In the genomic region with DNA sequence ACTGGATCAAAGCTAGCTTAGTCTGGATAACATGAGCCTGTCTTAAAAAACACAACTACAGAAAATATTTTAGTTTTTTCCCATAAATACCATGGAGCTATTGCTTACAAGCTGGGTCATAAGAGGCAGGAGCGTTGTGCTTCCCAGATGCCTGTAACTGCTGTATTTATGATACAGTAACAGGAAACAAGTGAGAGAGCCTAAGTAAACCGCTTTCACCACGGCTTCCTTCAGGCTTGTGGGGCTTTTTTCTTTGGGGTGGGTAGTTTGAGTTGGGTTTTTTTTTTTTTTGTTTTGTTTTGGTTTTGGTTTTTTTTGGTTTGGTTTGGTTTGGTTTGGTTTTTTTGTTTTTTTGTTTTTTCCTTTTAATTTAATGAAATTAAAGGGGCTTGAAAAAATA, we compare ENCODE assay signal across 22 mouse cellular contexts. TPM values are rescaled to one million over a fixed set of nuclear protein-coding genes. Genes with fewer than 3 reads are reported as not detected.
DNase-seq lines count a peak whose midpoint lies in the region; ATAC-seq and TF ChIP-seq lines count a peak whose summit lies in the region.
"Had no signal": no experiment of that assay in that cellular context is flagged by ENCODE, and none has a peak within 500 bp of the region (broad histone marks: within the 10 kb centered on the region; RNA-seq: fewer than 3 reads in every experiment).

No protein-coding gene starts in this region.

- no peak for ATAC-seq in liver, postnatal 0 days
- no peak for ATAC-seq in liver, embryonic 12.5 days
- peak; percentile 80 to 81 for ATAC-seq in hematopoietic stem cell, adult 5-6 weeks (replicated peaks in 1 of 2; ENCODE audit: insufficient read depth in 1 of 2, low FRiP score in 2 of 2, low TSS enrichment in 1 of 2, low read depth in 1 of 2, poor library complexity in 2 of 2, severe bottlenecking in 2 of 2)
- ATAC-seq: forebrain, embryonic 16.5 days; hindbrain, postnatal 0 days; Patski had no signal

- no peaks in the 10 kb centered on the region for H3K4me1 ChIP-seq in liver, postnatal 0 days (ENCODE audit: insufficient read depth)
- no peaks in the 10 kb centered on the region for H3K4me1 ChIP-seq in liver, embryonic 12.5 days
- H3K4me1 ChIP-seq: embryonic facial prominence, embryonic 13.5 days; forebrain, embryonic 12.5 days; heart, embryonic 10.5 days; hindbrain, embryonic 13.5 days had no signal

- H3K4me2 ChIP-seq in liver, postnatal 0 days (ENCODE audit: low read depth, low read length), result no peak overlapping the region
- no peak overlapping the region for H3K4me2 ChIP-seq in liver, embryonic 12.5 days
- H3K4me2 ChIP-seq: embryonic facial prominence, embryonic 13.5 days; forebrain, embryonic 12.5 days; hindbrain, embryonic 13.5 days had no signal

- H3K36me3 ChIP-seq in liver, postnatal 0 days (replicated peaks; ENCODE audit: insufficient read depth, low read length), result peaks cover 44% of the 10 kb centered on the region
- H3K36me3 ChIP-seq in liver, embryonic 12.5 days, result peaks cover 84% of the 10 kb centered on the region
- H3K36me3 ChIP-seq: forebrain, embryonic 12.5 days had no signal

- no peaks in the 10 kb centered on the region for H3K9me3 ChIP-seq in liver, postnatal 0 days (ENCODE audit: low read length)
- H3K9me3 ChIP-seq in liver, embryonic 12.5 days (replicated peaks), result no peaks in the 10 kb centered on the region
- H3K9me3 ChIP-seq: embryonic facial prominence, embryonic 13.5 days; forebrain, embryonic 12.5 days; heart, embryonic 10.5 days; hindbrain, embryonic 13.5 days had no signal

- no peak for TF ChIP-seq EP300 in liver, postnatal 0 days (IDR thresholded peaks at IDR 0.05; ENCODE audit: low read depth)

- no peaks in the 10 kb centered on the region for H3K27me3 ChIP-seq in liver, postnatal 0 days (ENCODE audit: insufficient read depth, low read length)
- H3K27me3 ChIP-seq in liver, embryonic 12.5 days (replicated peaks), result no peaks in the 10 kb centered on the region
- H3K27me3 ChIP-seq: CH12.LX; embryonic facial prominence, embryonic 13.5 days; forebrain, embryonic 12.5 days; hindbrain, embryonic 13.5 days; Patski had no signal

- H3K9ac ChIP-seq in liver, postnatal 0 days (replicated peaks), result no peak overlapping the region
- no peak overlapping the region for H3K9ac ChIP-seq in liver, embryonic 12.5 days
- H3K9ac ChIP-seq: embryonic facial prominence, embryonic 13.5 days; forebrain, embryonic 12.5 days; hindbrain, embryonic 13.5 days had no signal

- no peak overlapping the region for H3K4me3 ChIP-seq in liver, postnatal 0 days (ENCODE audit: low read depth, low read length)
- H3K4me3 ChIP-seq in liver, embryonic 12.5 days, result no peak overlapping the region
- H3K4me3 ChIP-seq: embryonic facial prominence, embryonic 13.5 days; forebrain, embryonic 12.5 days; heart, embryonic 10.5 days; hindbrain, embryonic 13.5 days had no signal

- TF ChIP-seq CTCF in liver, postnatal 0 days (IDR thresholded peaks at IDR 0.05; ENCODE audit: low read depth), result no peak

- peak overlapping the region; percentile 71 for H3K27ac ChIP-seq in liver, postnatal 0 days (ENCODE audit: low read depth)
- H3K27ac ChIP-seq in liver, embryonic 12.5 days, result no peak overlapping the region
- H3K27ac ChIP-seq: embryonic facial prominence, embryonic 13.5 days; forebrain, embryonic 12.5 days; heart, embryonic 10.5 days; hindbrain, embryonic 13.5 days; hindbrain, postnatal 0 days had no signal

- WGBS in liver, postnatal 0 days (ENCODE audit: insufficient replicate concordance), result 36% methylated on average over 3 of the region's 3 CpGs
- 38% methylated on average over 3 of the region's 3 CpGs for WGBS in liver, embryonic 12.5 days (ENCODE audit: insufficient replicate concordance)

- DNase-seq in liver, postnatal 0 days, result no peak
- peak; percentile 53 for DNase-seq in CD4-positive helper T cell, adult 2 months (ENCODE audit: low read depth, low spot score)
- DNase-seq in adrenal gland, postnatal 36 days, result no peak
- DNase-seq in ovary, postnatal 36 days (ENCODE audit: low spot score), result no peak
- DNase-seq: adrenal gland, adult 2 months; cerebellum, adult 11-12 months; cerebellum, adult 9-10 months; cerebellum, postnatal 25 days; gastrocnemius, postnatal 10 days; heart, adult 18-20 months; heart, postnatal 10 days; heart, postnatal 4 days had no signal

RNA-seq across cellular contexts. Expression of gene Ogdh, which starts 41.2 kb away (rescaled TPM):
- polyA plus RNA-seq in liver, postnatal 0 days (2015; fragmentation: Nextera tagmentation; extraction: Ambion mirVana), result 48.0 and 50.1 TPM in 2 replicates
- polyA plus RNA-seq in liver, embryonic 12.5 days (2016; fragmentation: Nextera tagmentation; extraction: Ambion mirVana), result 119 and 123 TPM in 2 replicates
- 71.7 and 94.2 TPM in 2 replicates for total RNA-seq in hematopoietic stem cell, adult 5-6 weeks (2017)
- total RNA-seq in adrenal gland, postnatal 36 days (2021), result 100 to 1,000 TPM; 515 to 618 TPM

RNA-seq across cellular contexts. Expression of gene Zmiz2, which starts 56.3 kb away (rescaled TPM):
- 3.4 and 3.7 TPM in 2 replicates for polyA plus RNA-seq in liver, postnatal 0 days (2015; fragmentation: Nextera tagmentation; extraction: Ambion mirVana)
- polyA plus RNA-seq in liver, embryonic 12.5 days (2016; fragmentation: Nextera tagmentation; extraction: Ambion mirVana), result 5.6 and 6.7 TPM in 2 replicates
- 11.1 and 14.8 TPM in 2 replicates for total RNA-seq in hematopoietic stem cell, adult 5-6 weeks (2017)
- 10 to 100 TPM; 49.1 to 51.0 TPM for total RNA-seq in adrenal gland, postnatal 36 days (2021)

RNA-seq across cellular contexts. Expression of gene Tmed4, which starts 57.9 kb away (rescaled TPM):
- polyA plus RNA-seq in liver, postnatal 0 days (2015; fragmentation: Nextera tagmentation; extraction: Ambion mirVana), result 83.4 and 91.5 TPM in 2 replicates
- polyA plus RNA-seq in liver, embryonic 12.5 days (2016; fragmentation: Nextera tagmentation; extraction: Ambion mirVana), result 45.6 and 46.4 TPM in 2 replicates
- 50.3 and 67.4 TPM in 2 replicates for total RNA-seq in hematopoietic stem cell, adult 5-6 weeks (2017)
- 100 to 1,000 TPM; 105 to 114 TPM for total RNA-seq in adrenal gland, postnatal 36 days (2021)

Comparison
In these comparisons a context has a peak if more than half of its experiments do, and no peak if none do; other contexts are left out.
1. ATAC-seq: peak in hematopoietic stem cell, adult 5-6 weeks (2 of 2); none in liver, postnatal 0 days (single experiment) and liver, embryonic 12.5 days (single experiment).